20 mouse cellular contexts compared by ENCODE assay signal in genomic region chr17:86183788-86184187, GRCm38 (mm10). TPM values are rescaled to one million over a fixed set of nuclear protein-coding genes. Genes with fewer than 3 reads are reported as not detected.
DNase-seq lines count a peak whose midpoint lies in the region; ATAC-seq and TF ChIP-seq lines count a peak whose summit lies in the region.
"Had no signal": no experiment of that assay in that cellular context is flagged by ENCODE, and none has a peak within 500 bp of the region (broad histone marks: within the 10 kb centered on the region; RNA-seq: fewer than 3 reads in every experiment).

No protein-coding gene starts in this region.

- H3K9ac ChIP-seq in heart, embryonic 13.5 days = no peak overlapping the region
- H3K9ac ChIP-seq in lung, embryonic 14.5 days = no peak overlapping the region
- H3K9ac ChIP-seq: embryonic facial prominence, embryonic 12.5 days; heart, embryonic 15.5 days; liver, embryonic 14.5 days; midbrain, embryonic 12.5 days; neural tube, embryonic 12.5 days had no signal

- no peaks in the 10 kb centered on the region for H3K27me3 ChIP-seq in heart, embryonic 13.5 days (replicated peaks)
- H3K27me3 ChIP-seq in lung, embryonic 14.5 days (ENCODE audit: insufficient read depth, low read length) = no peaks in the 10 kb centered on the region
- H3K27me3 ChIP-seq: embryonic facial prominence, embryonic 12.5 days; heart, embryonic 15.5 days; midbrain, embryonic 12.5 days; neural tube, embryonic 12.5 days had no signal

- intact Hi-C loops in heart, postnatal 36 days (cut with DNase I) = no loop called here

- peaks cover 51% of the 10 kb centered on the region for H3K4me1 ChIP-seq in heart, embryonic 13.5 days
- H3K4me1 ChIP-seq in lung, embryonic 14.5 days (ENCODE audit: insufficient read depth) = peaks cover 18% of the 10 kb centered on the region

- H3K9me3 ChIP-seq in heart, embryonic 13.5 days = no peaks in the 10 kb centered on the region
- no peaks in the 10 kb centered on the region for H3K9me3 ChIP-seq in lung, embryonic 14.5 days (ENCODE audit: low read depth, low read length)
- H3K9me3 ChIP-seq: embryonic facial prominence, embryonic 12.5 days; heart, embryonic 15.5 days; midbrain, embryonic 12.5 days; neural tube, embryonic 12.5 days had no signal

- 17% methylated on average over 2 of the region's 2 CpGs for WGBS in heart, embryonic 13.5 days
- 30% methylated on average over 2 of the region's 2 CpGs for WGBS in lung, embryonic 14.5 days

- ATAC-seq in heart, embryonic 13.5 days (ENCODE audit: extremely low read depth, insufficient number of reproducible peaks, low FRiP score, low TSS enrichment) = no peak
- ATAC-seq in lung, embryonic 14.5 days (ENCODE audit: insufficient read depth) = no peak
- ATAC-seq in megakaryocyte progenitor cell, adult 5-6 weeks (replicated peaks; ENCODE audit: poor library complexity) = peak; percentile 19; the same call in 1 of the 2 replicates

- peak; percentile 41 to 54 for DNase-seq in cerebellum, adult 18-20 months
- DNase-seq in cerebellum, adult 9-10 months = no peak
- DNase-seq in heart, postnatal 36 days = no peak
- peak; percentile 42 for DNase-seq in lung, embryonic 14.5 days
- DNase-seq in lung, postnatal 10 days = no peak
- DNase-seq: B cell, adult 2 months; kidney, adult 9 months; kidney, postnatal 36 days; layer of hippocampus, adult 9-11 months; lung, postnatal 36 days; right cerebral cortex, adult 18-20 months had no signal

- TF ChIP-seq CTCF in lung, embryonic 14.5 days (IDR thresholded peaks at IDR 0.05; ENCODE audit: low read depth) = peak; percentile 41; the same call in 1 of the 2 replicates

- peaks cover 6% of the 10 kb centered on the region; the same call in 1 of the 2 replicates for H3K36me3 ChIP-seq in heart, embryonic 13.5 days
- H3K36me3 ChIP-seq in lung, embryonic 14.5 days (ENCODE audit: insufficient read depth) = no peaks in the 10 kb centered on the region
- H3K36me3 ChIP-seq: embryonic facial prominence, embryonic 12.5 days; heart, embryonic 15.5 days; midbrain, embryonic 12.5 days; neural tube, embryonic 12.5 days had no signal

- H3K4me3 ChIP-seq in heart, embryonic 13.5 days = no peak overlapping the region
- H3K4me3 ChIP-seq in lung, embryonic 14.5 days (ENCODE audit: low read depth, low read length) = no peak overlapping the region
- H3K4me3 ChIP-seq: embryonic facial prominence, embryonic 12.5 days; erythroblast, embryonic 14.5 days; heart, embryonic 15.5 days; midbrain, embryonic 12.5 days; neural tube, embryonic 12.5 days had no signal

- peak overlapping the region; percentile 38; the same call in 1 of the 2 replicates for H3K27ac ChIP-seq in heart, embryonic 13.5 days (replicated peaks)
- H3K27ac ChIP-seq in lung, embryonic 14.5 days (ENCODE audit: low read depth) = no peak overlapping the region
- H3K27ac ChIP-seq: embryonic facial prominence, embryonic 12.5 days; liver, embryonic 14.5 days; midbrain, embryonic 12.5 days; neural tube, embryonic 12.5 days; stomach, postnatal 0 days had no signal

- no peak overlapping the region for H3K4me2 ChIP-seq in heart, embryonic 13.5 days
- no peak overlapping the region for H3K4me2 ChIP-seq in lung, embryonic 14.5 days
- H3K4me2 ChIP-seq: embryonic facial prominence, embryonic 12.5 days; heart, embryonic 15.5 days; midbrain, embryonic 12.5 days; neural tube, embryonic 12.5 days had no signal

RNA-seq across cellular contexts. Expression of gene Prkce, which starts 16.2 kb away (rescaled TPM):
- polyA plus RNA-seq in heart, embryonic 13.5 days (2015; fragmentation: Nextera tagmentation; extraction: Ambion mirVana) = 6.2 and 7.0 TPM in 2 replicates
- 10 to 100 TPM; 21.2 to 25.2 TPM for total RNA-seq in heart, postnatal 36 days (2021)
- polyA plus RNA-seq in lung, embryonic 14.5 days (2014; fragmentation: Nextera tagmentation; extraction: Ambion mirVana) = 10.1 and 10.8 TPM in 2 replicates
- 4.2 and 4.8 TPM in 2 replicates for total RNA-seq in megakaryocyte progenitor cell, adult 5-6 weeks (2015)
- 1.7 and 3.1 TPM in 2 replicates for total RNA-seq in megakaryocyte progenitor cell, adult 5-6 weeks (2017)

RNA-seq across cellular contexts. Expression of gene Srbd1, which starts 38.8 kb away (rescaled TPM):
- 10.8 and 12.1 TPM in 2 replicates for polyA plus RNA-seq in heart, embryonic 13.5 days (2015; fragmentation: Nextera tagmentation; extraction: Ambion mirVana)
- total RNA-seq in heart, postnatal 36 days (2021) = 10 to 100 TPM; 10.9 to 11.4 TPM
- polyA plus RNA-seq in lung, embryonic 14.5 days (2014; fragmentation: Nextera tagmentation; extraction: Ambion mirVana) = 9.3 and 10.1 TPM in 2 replicates
- 22.6 and 33.1 TPM in 2 replicates for total RNA-seq in megakaryocyte progenitor cell, adult 5-6 weeks (2015)
- total RNA-seq in megakaryocyte progenitor cell, adult 5-6 weeks (2017) = 22.9 and 25.8 TPM in 2 replicates

Comparison
In these comparisons a context has a peak if more than half of its experiments do, and no peak if none do; other contexts are left out.
1. DNase-seq: peak in cerebellum, adult 18-20 months (2 of 2) and lung, embryonic 14.5 days (single experiment); none in cerebellum, adult 9-10 months (single experiment), heart, postnatal 36 days (0 of 2) and lung, postnatal 10 days (single experiment).